Mouse (Mus musculus) frontal cortex, adult (tissue): ENCODE measurements around the gene Gm6710.
"Not testable (repeated sequence)": the region's sequence is repeated elsewhere in the genome, so short reads cannot be mapped to it uniquely, and the experiment has no call there.

Experiments used
- ATAC-seq: cut with Nextera tagmentation; 2 replicates; pipeline ENCODE4 v1.9.2; 2017; ENCODE audit warnings: mild to moderate bottlenecking, moderate library complexity, mixed read lengths; ENCODE audit not compliant: low TSS enrichment

Gene Gm6710

GRCm38 (mm10) chr2:175869024-175869423, at the start of gene Gm6710:
Gene Gm6710 (plus strand): TSS chr2:175869219.
- ATAC-seq, result not testable (repeated sequence)
